21 mouse cellular contexts compared by ENCODE assay signal in the genomic region with DNA sequence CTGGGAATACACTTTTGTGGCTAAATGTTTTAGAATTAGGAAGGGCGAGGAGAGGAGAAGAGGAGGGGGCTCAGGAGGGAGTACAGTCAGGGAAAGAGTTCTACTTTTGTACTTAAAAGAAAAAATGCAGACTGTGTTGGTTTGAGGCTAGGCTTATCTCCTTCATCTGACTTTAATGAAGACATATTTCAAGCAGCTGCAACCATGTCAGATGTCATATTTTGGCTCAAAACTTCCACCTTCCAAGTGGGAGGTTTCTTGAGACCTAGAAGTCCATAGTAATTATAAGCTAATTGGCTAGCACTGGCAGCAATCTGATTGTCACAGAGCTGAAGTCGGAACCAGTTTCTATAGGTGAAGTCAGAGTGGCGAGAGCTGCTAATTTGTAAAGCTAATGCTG.
DNase-seq lines count a peak whose midpoint lies in the region; ATAC-seq and TF ChIP-seq lines count a peak whose summit lies in the region.
"Had no signal": no experiment of that assay in that cellular context is flagged by ENCODE, and none has a peak within 500 bp of the region (broad histone marks: within the 10 kb centered on the region; RNA-seq: fewer than 3 reads in every experiment).

No protein-coding gene starts in this region.

- DNase-seq in gastrocnemius, adult 2 months = no peak
- no peak for DNase-seq in gastrocnemius, adult 8-10 months (ENCODE audit: low spot score in 2 of 2)
- DNase-seq in kidney, postnatal 14 days = no peak
- peak; percentile 30 for DNase-seq in MN1 (ENCODE audit: low spot score)
- DNase-seq in left cerebral cortex, postnatal 4 days = no peak
- no peak for DNase-seq in midbrain, embryonic 11.5 days (ENCODE audit: low spot score, missing footprints)
- DNase-seq: adrenal gland, postnatal 36 days; cerebellum, adult 11-12 months; gastrocnemius, postnatal 36 days; kidney, postnatal 36 days; layer of hippocampus, adult 9-11 months; thymus, adult 2 months had no signal

- WGBS in kidney, embryonic 16.5 days = 46% methylated on average over 3 of the region's 3 CpGs
- 10% methylated on average over 3 of the region's 3 CpGs for WGBS in limb, embryonic 12.5 days
- WGBS in midbrain, embryonic 11.5 days = 49% methylated on average over 3 of the region's 3 CpGs

- no peak overlapping the region for H3K4me2 ChIP-seq in kidney, embryonic 16.5 days (replicated peaks; ENCODE audit: low read depth, low read length)
- H3K4me2 ChIP-seq in limb, embryonic 12.5 days = no peak overlapping the region; the same call in 1 of the 2 replicates
- no peak overlapping the region for H3K4me2 ChIP-seq in midbrain, embryonic 11.5 days
- H3K4me2 ChIP-seq: hindbrain, embryonic 14.5 days; neural tube, embryonic 13.5 days had no signal

- no peak overlapping the region for H3K4me3 ChIP-seq in gastrocnemius, adult 2 months
- H3K4me3 ChIP-seq in kidney, embryonic 16.5 days (ENCODE audit: low read length) = no peak overlapping the region
- H3K4me3 ChIP-seq in limb, embryonic 12.5 days (replicated peaks) = no peak overlapping the region
- H3K4me3 ChIP-seq in midbrain, embryonic 11.5 days (ENCODE audit: low read depth, low read length) = no peak overlapping the region
- H3K4me3 ChIP-seq: midbrain, embryonic 10.5 days; neural tube, embryonic 13.5 days had no signal

- no peaks in the 10 kb centered on the region for H3K27me3 ChIP-seq in kidney, embryonic 16.5 days (ENCODE audit: insufficient read depth, low read length)
- peaks cover 45% of the 10 kb centered on the region for H3K27me3 ChIP-seq in limb, embryonic 12.5 days
- no peaks in the 10 kb centered on the region for H3K27me3 ChIP-seq in midbrain, embryonic 11.5 days (ENCODE audit: control insufficient read depth, insufficient read depth, low read length)
- H3K27me3 ChIP-seq: CH12.LX had no signal

- TF ChIP-seq CTCF in gastrocnemius, adult 2 months (IDR thresholded peaks at IDR 0.05) = no peak

- intact Hi-C loops in gastrocnemius, adult 2 months (cut with DNase I) = no loop called here
- intact Hi-C loops in left cerebral cortex, postnatal 4 days (cut with DNase I) = no loop called here

- no peaks in the 10 kb centered on the region for H3K36me3 ChIP-seq in kidney, embryonic 16.5 days (ENCODE audit: insufficient read depth, low read length)
- H3K36me3 ChIP-seq in limb, embryonic 12.5 days = no peaks in the 10 kb centered on the region
- no peaks in the 10 kb centered on the region for H3K36me3 ChIP-seq in midbrain, embryonic 11.5 days (ENCODE audit: control insufficient read depth, insufficient read depth, low read length)
- H3K36me3 ChIP-seq: midbrain, embryonic 10.5 days; neural tube, embryonic 13.5 days had no signal

- ATAC-seq in kidney, embryonic 16.5 days (ENCODE audit: low FRiP score, low TSS enrichment) = peak; percentile 14; the same call in 1 of the 2 replicates
- no peak for ATAC-seq in limb, embryonic 12.5 days (ENCODE audit: insufficient number of reproducible peaks, insufficient read depth, low FRiP score, low TSS enrichment, low read depth)
- ATAC-seq in midbrain, embryonic 11.5 days (ENCODE audit: low FRiP score) = no peak
- ATAC-seq: forebrain, embryonic 14.5 days had no signal

- peak overlapping the region; percentile 77 for H3K27ac ChIP-seq in gastrocnemius, adult 2 months
- H3K27ac ChIP-seq in kidney, embryonic 16.5 days (ENCODE audit: low read length) = peak overlapping the region; percentile 80; the same call in 1 of the 2 replicates
- 0 out of 2 replicates have a peak overlapping the region, but pooled peaks have one; percentile 54 for H3K27ac ChIP-seq in limb, embryonic 12.5 days
- H3K27ac ChIP-seq in midbrain, embryonic 11.5 days (ENCODE audit: low read depth, low read length) = no peak overlapping the region
- H3K27ac ChIP-seq: hindbrain, embryonic 14.5 days; liver, embryonic 14.5 days; macrophage; midbrain, embryonic 10.5 days; neural tube, embryonic 13.5 days had no signal

- H3K4me1 ChIP-seq in kidney, embryonic 16.5 days (ENCODE audit: insufficient read depth, low read length) = peaks cover 52% of the 10 kb centered on the region
- H3K4me1 ChIP-seq in limb, embryonic 12.5 days (replicated peaks) = peaks cover 79% of the 10 kb centered on the region
- no peaks in the 10 kb centered on the region; the same call in 1 of the 2 replicates for H3K4me1 ChIP-seq in midbrain, embryonic 11.5 days (ENCODE audit: control insufficient read depth, insufficient read depth, low read length)

- no peaks in the 10 kb centered on the region for H3K9me3 ChIP-seq in kidney, embryonic 16.5 days (ENCODE audit: low read length)
- no peaks in the 10 kb centered on the region for H3K9me3 ChIP-seq in limb, embryonic 12.5 days
- H3K9me3 ChIP-seq in midbrain, embryonic 11.5 days (ENCODE audit: control insufficient read depth, low read length) = no peaks in the 10 kb centered on the region
- H3K9me3 ChIP-seq: midbrain, embryonic 10.5 days; neural tube, embryonic 13.5 days had no signal

- no peak overlapping the region for H3K9ac ChIP-seq in kidney, embryonic 16.5 days (replicated peaks; ENCODE audit: low read length)
- no peak overlapping the region; the same call in 1 of the 2 replicates for H3K9ac ChIP-seq in limb, embryonic 12.5 days (replicated peaks)
- H3K9ac ChIP-seq in midbrain, embryonic 11.5 days (ENCODE audit: low read length) = no peak overlapping the region
- H3K9ac ChIP-seq: hindbrain, embryonic 14.5 days; liver, embryonic 14.5 days; neural tube, embryonic 13.5 days had no signal
